Mouse (Mus musculus): ENCODE data around the gene Spryd4. TPM values are rescaled to one million over a fixed set of nuclear protein-coding genes. Genes with fewer than 3 reads are reported as not detected.
"Not testable (repeated sequence)": the region's sequence is repeated elsewhere in the genome, so short reads cannot be mapped to it uniquely, and the experiment has no call there.

Gene Spryd4
- polyA plus RNA-seq, 1 experiment: 21.8 TPM

DNA sequence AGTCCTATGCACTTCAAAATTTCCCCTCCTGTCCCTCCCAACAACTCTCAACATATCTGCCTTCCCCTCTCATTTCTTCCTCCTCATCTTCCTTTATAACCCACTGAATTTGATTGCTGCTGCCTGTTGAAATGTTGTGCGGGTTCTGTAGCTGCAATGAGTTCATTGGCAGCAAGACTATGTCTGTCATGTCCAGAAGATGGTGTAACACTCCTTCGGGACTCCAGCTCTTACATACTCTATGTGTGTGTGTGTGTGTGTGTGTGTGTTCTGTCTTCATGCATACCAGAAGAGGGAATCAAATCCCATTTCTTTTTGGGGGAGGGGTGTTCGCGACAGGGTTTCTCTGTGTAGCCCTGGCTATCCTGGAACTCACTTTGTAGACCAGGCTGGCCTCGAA, 3.4 kb upstream of the Spryd4 start:
- H3K27me3 ChIP-seq (ENCODE audit: control insufficient read depth, insufficient read depth, insufficient read length): no peaks in the 10 kb centered on the region
- TF ChIP-seq CEBPB (IDR thresholded peaks at IDR 0.05; ENCODE audit: insufficient read depth, poor library complexity, severe bottlenecking): no peak
- no peak for TF ChIP-seq USF1 (IDR thresholded peaks at IDR 0.05; ENCODE audit: low read depth)
- TF ChIP-seq SRF (IDR thresholded peaks at IDR 0.05; ENCODE audit: control insufficient read depth, insufficient read length, low read depth): no peak
- no peak for TF ChIP-seq POLR2A (IDR thresholded peaks at IDR 0.05; ENCODE audit: insufficient read length, low read depth)
- no peak for TF ChIP-seq TCF3 (IDR thresholded peaks at IDR 0.05; ENCODE audit: insufficient read length, low read depth)
- no peak for TF ChIP-seq MYOG (IDR thresholded peaks at IDR 0.05; ENCODE audit: control insufficient read depth in 1 of 3, insufficient read depth in 1 of 3, insufficient read length in 2 of 3, low read depth in 2 of 3)
- TF ChIP-seq TCF12 (IDR thresholded peaks at IDR 0.05; ENCODE audit: insufficient read depth, poor library complexity, severe bottlenecking): no peak
- TF ChIP-seq MAX (IDR thresholded peaks at IDR 0.05; ENCODE audit: low read depth): no peak
- no peak for TF ChIP-seq MYOD1 (IDR thresholded peaks at IDR 0.05; ENCODE audit: control insufficient read depth in 1 of 3, insufficient read length in 2 of 3, low read depth in 2 of 3)
- no peak for TF ChIP-seq POLR2AphosphoS2 (IDR thresholded peaks at IDR 0.05; ENCODE audit: insufficient read length, low read depth)
- no peak for TF ChIP-seq REST (IDR thresholded peaks at IDR 0.05; ENCODE audit: insufficient read depth, insufficient read length)
- no peak for TF ChIP-seq E2F4 (IDR thresholded peaks at IDR 0.05; ENCODE audit: insufficient read depth)
- H3K4me2 ChIP-seq (ENCODE audit: low read depth): no peak overlapping the region
- H3K36me3 ChIP-seq (ENCODE audit: control insufficient read depth, insufficient read depth): no peaks in the 10 kb centered on the region
- H3K4me3 ChIP-seq: no peak overlapping the region
- no peak overlapping the region for H3ac ChIP-seq (ENCODE audit: control insufficient read depth, insufficient read length)
- H3K79me2 ChIP-seq (ENCODE audit: control insufficient read depth, insufficient read depth): no peaks in the 10 kb centered on the region

DNA sequence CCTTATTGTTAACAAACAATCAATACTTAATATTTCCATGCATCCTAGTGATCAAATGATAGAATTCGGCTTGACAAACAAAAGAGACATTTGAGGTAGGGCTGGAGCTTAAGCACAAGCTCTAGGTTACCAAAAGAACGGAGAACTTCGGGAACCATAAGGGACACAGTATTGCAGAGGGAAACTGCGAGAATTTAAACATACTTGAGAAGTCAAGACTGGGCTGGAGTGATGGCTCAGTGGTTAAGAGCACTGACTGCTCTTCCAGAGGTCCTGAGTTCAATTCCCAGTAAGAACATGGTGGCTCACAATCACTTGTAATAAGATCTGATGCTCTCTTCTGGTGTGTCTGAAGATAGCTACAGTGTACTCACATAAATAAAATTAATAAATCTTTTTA, 2.5 kb upstream of the Spryd4 start:
- H3K4me2 ChIP-seq (ENCODE audit: low read depth); H3K79me2 ChIP-seq (ENCODE audit: control insufficient read depth, insufficient read depth); H3K4me3 ChIP-seq; H3ac ChIP-seq (ENCODE audit: control insufficient read depth, insufficient read length); H3K27me3 ChIP-seq (ENCODE audit: control insufficient read depth, insufficient read depth, insufficient read length); H3K36me3 ChIP-seq (ENCODE audit: control insufficient read depth, insufficient read depth): not testable (repeated sequence)

DNA sequence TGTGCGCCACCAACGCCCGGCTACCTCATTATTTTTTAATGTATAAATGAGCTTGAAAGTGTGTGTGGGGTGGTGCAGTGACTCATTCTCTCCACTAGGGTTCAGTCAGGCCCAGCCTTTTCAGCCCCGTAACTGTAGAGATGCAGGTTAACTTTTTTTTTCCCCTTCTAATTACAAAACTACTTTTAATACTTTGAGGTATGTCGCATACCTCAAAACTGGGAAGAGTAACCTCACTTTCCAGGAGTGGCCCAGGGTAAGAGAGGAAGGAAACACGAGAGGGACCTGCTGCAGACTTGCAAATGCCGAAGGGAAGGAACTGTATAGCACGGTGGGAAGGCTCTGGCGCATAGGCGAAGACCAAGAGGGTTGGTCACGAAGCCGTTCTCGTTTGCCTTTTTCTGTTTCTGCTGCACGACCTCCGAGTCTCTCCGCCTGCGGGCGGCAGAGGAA, 1.3 kb upstream of the Spryd4 start:
- Histone ChIP-seq H3K36me3 (ENCODE audit: control insufficient read depth, insufficient read depth) (no peaks in the 10 kb centered on the region), H3K79me2 (ENCODE audit: control insufficient read depth, insufficient read depth) (no peaks in the 10 kb centered on the region), H3K4me3 (no peak overlapping the region), H3ac (ENCODE audit: control insufficient read depth, insufficient read length) (no peak overlapping the region), H3K4me2 (ENCODE audit: low read depth) (peak overlapping the region; percentile 8), H3K27me3 (ENCODE audit: control insufficient read depth, insufficient read depth, insufficient read length) (no peaks in the 10 kb centered on the region)
- TF ChIP-seq POLR2A (IDR thresholded peaks at IDR 0.05; ENCODE audit: insufficient read length, low read depth) (no peak), REST (IDR thresholded peaks at IDR 0.05; ENCODE audit: insufficient read depth, insufficient read length) (no peak), MYOG (IDR thresholded peaks at IDR 0.05; ENCODE audit: control insufficient read depth in 1 of 3, insufficient read depth in 1 of 3, insufficient read length in 2 of 3, low read depth in 2 of 3) (no peak), TCF12 (IDR thresholded peaks at IDR 0.05; ENCODE audit: insufficient read depth, poor library complexity, severe bottlenecking) (no peak), MYOD1 (IDR thresholded peaks at IDR 0.05; ENCODE audit: control insufficient read depth in 1 of 3, insufficient read length in 2 of 3, low read depth in 2 of 3) (no peak), MAX (IDR thresholded peaks at IDR 0.05; ENCODE audit: low read depth) (no peak), CEBPB (IDR thresholded peaks at IDR 0.05; ENCODE audit: insufficient read depth, poor library complexity, severe bottlenecking) (no peak), TCF3 (IDR thresholded peaks at IDR 0.05; ENCODE audit: insufficient read length, low read depth) (no peak), SRF (IDR thresholded peaks at IDR 0.05; ENCODE audit: control insufficient read depth, insufficient read length, low read depth) (no peak), POLR2AphosphoS2 (IDR thresholded peaks at IDR 0.05; ENCODE audit: insufficient read length, low read depth) (no peak), USF1 (IDR thresholded peaks at IDR 0.05; ENCODE audit: low read depth) (no peak), E2F4 (IDR thresholded peaks at IDR 0.05; ENCODE audit: insufficient read depth) (no peak)

DNA sequence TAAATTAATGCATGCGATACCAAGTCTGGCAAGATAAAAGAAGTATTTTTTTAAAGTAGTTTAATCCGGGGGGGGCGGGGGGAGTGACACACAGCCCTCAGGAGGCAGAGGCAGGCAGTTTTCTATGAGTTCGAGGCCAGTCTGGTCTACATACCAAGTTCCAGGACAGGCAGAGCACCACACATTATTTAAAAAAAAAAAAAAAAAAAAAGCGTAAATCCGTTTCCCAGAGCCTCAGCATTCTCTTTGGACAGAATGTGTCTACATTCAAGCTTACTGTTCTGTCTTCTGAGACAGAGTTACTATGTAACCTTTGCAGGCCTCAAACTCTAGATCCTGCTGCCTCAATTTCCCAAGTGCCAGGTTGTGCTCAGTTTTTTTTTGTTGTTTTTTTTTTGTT, 541 bp upstream of the Spryd4 start:
- Histone ChIP-seq H3K4me3 (peak overlapping the region; percentile 79), H3ac (ENCODE audit: control insufficient read depth, insufficient read length) (no peak overlapping the region), H3K4me2 (ENCODE audit: low read depth) (peak overlapping the region; percentile 74), H3K36me3 (ENCODE audit: control insufficient read depth, insufficient read depth) (no peaks in the 10 kb centered on the region), H3K27me3 (ENCODE audit: control insufficient read depth, insufficient read depth, insufficient read length) (no peaks in the 10 kb centered on the region), H3K79me2 (ENCODE audit: control insufficient read depth, insufficient read depth) (no peaks in the 10 kb centered on the region)
- TF ChIP-seq POLR2A (IDR thresholded peaks at IDR 0.05; ENCODE audit: insufficient read length, low read depth): no peak
- TF ChIP-seq TCF3 (IDR thresholded peaks at IDR 0.05; ENCODE audit: insufficient read length, low read depth): no peak
- TF ChIP-seq E2F4 (IDR thresholded peaks at IDR 0.05; ENCODE audit: insufficient read depth): no peak
- TF ChIP-seq MYOD1 (IDR thresholded peaks at IDR 0.05; ENCODE audit: control insufficient read depth in 1 of 3, insufficient read length in 2 of 3, low read depth in 2 of 3): no peak
- TF ChIP-seq MYOG (IDR thresholded peaks at IDR 0.05; ENCODE audit: control insufficient read depth in 1 of 3, insufficient read depth in 1 of 3, insufficient read length in 2 of 3, low read depth in 2 of 3): no peak
- no peak for TF ChIP-seq TCF12 (IDR thresholded peaks at IDR 0.05; ENCODE audit: insufficient read depth, poor library complexity, severe bottlenecking)
- TF ChIP-seq REST (IDR thresholded peaks at IDR 0.05; ENCODE audit: insufficient read depth, insufficient read length): no peak
- no peak for TF ChIP-seq SRF (IDR thresholded peaks at IDR 0.05; ENCODE audit: control insufficient read depth, insufficient read length, low read depth)
- no peak for TF ChIP-seq CEBPB (IDR thresholded peaks at IDR 0.05; ENCODE audit: insufficient read depth, poor library complexity, severe bottlenecking)
- TF ChIP-seq USF1 (IDR thresholded peaks at IDR 0.05; ENCODE audit: low read depth): no peak
- TF ChIP-seq MAX (IDR thresholded peaks at IDR 0.05; ENCODE audit: low read depth): no peak
- no peak for TF ChIP-seq POLR2AphosphoS2 (IDR thresholded peaks at IDR 0.05; ENCODE audit: insufficient read length, low read depth)

DNA sequence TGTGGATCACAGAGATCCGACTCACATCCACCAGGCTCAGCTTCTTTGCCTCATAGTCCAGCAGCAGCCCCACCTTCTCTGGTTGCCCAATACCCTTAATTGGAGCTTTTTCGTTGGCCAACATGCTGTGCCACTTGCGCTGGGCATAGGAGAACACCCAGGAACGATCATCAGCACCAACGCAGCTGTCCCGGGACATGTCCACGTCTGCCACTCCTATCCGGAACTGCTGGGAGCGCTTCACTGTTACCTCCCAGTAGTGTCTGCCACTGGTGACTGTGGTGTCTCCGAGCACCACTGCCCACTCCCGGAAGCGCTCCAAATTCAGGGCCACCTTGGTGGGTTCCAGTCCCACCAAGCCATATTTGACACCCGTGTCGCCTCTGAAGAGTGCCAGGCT, 653 bp downstream of the Spryd4 start:
- peak overlapping the region; percentile 79 for H3K4me3 ChIP-seq
- no peaks in the 10 kb centered on the region for H3K27me3 ChIP-seq (ENCODE audit: control insufficient read depth, insufficient read depth, insufficient read length)
- peak; percentile 54 for TF ChIP-seq CEBPB (IDR thresholded peaks at IDR 0.05; ENCODE audit: insufficient read depth, poor library complexity, severe bottlenecking)
- no peak for TF ChIP-seq TCF12 (IDR thresholded peaks at IDR 0.05; ENCODE audit: insufficient read depth, poor library complexity, severe bottlenecking)
- peak; percentile 17 to 84 (median 71) for TF ChIP-seq MYOG (IDR thresholded peaks at IDR 0.05; ENCODE audit: control insufficient read depth in 1 of 3, insufficient read depth in 1 of 3, insufficient read length in 2 of 3, low read depth in 2 of 3)
- no peak for TF ChIP-seq TCF3 (IDR thresholded peaks at IDR 0.05; ENCODE audit: insufficient read length, low read depth)
- peak; percentile 41 to 86 (median 71) for TF ChIP-seq MYOD1 (IDR thresholded peaks at IDR 0.05; ENCODE audit: control insufficient read depth in 1 of 3, insufficient read length in 2 of 3, low read depth in 2 of 3)
- TF ChIP-seq POLR2A (IDR thresholded peaks at IDR 0.05; ENCODE audit: insufficient read length, low read depth): peak; percentile 52
- no peak for TF ChIP-seq POLR2AphosphoS2 (IDR thresholded peaks at IDR 0.05; ENCODE audit: insufficient read length, low read depth)
- TF ChIP-seq E2F4 (IDR thresholded peaks at IDR 0.05; ENCODE audit: insufficient read depth): no peak
- no peak for TF ChIP-seq MAX (IDR thresholded peaks at IDR 0.05; ENCODE audit: low read depth)
- H3ac ChIP-seq (ENCODE audit: control insufficient read depth, insufficient read length): peak overlapping the region; percentile 14
- peak overlapping the region; percentile 74 for H3K4me2 ChIP-seq (ENCODE audit: low read depth)
- H3K79me2 ChIP-seq (ENCODE audit: control insufficient read depth, insufficient read depth): no peaks in the 10 kb centered on the region
- no peaks in the 10 kb centered on the region for H3K36me3 ChIP-seq (ENCODE audit: control insufficient read depth, insufficient read depth)

Data from myocyte (in vitro differentiated cells).